Mouse (Mus musculus): ENCODE data around the gene Gnb4.

GRCm38 (mm10) chr3:32652739-32653138, 36.4 kb upstream of the Gnb4 start:
- TF ChIP-seq POLR2A (IDR thresholded peaks at IDR 0.05; ENCODE audit: low read depth, low read length) (no peak), CTCF (IDR thresholded peaks at IDR 0.05; ENCODE audit: extremely low read depth, insufficient read length, insufficient replicate concordance, low read depth, low read length) (no peak)
